Mouse (Mus musculus) cortical plate, adult 2 months (tissue): ENCODE data around the gene Ap5s1.

Experiments
- CTCF ChIP-seq: fragments of 200-500 bp; IDR thresholded peaks from 2 replicates; pipeline ENCODE4 v1.5.1; 2011; ENCODE audit warnings: mild to moderate bottlenecking, control low read depth, low read length; ENCODE audit not compliant: insufficient read depth; ENCODE audit errors: extremely low read depth
- POLR2A ChIP-seq: fragments of 200-500 bp; IDR thresholded peaks from 2 replicates; pipeline ENCODE4 v1.6.1; 2011; ENCODE audit warnings: mild to moderate bottlenecking, low read length, control low read depth; ENCODE audit not compliant: insufficient read depth; ENCODE audit errors: extremely low read depth

- TF ChIP-seq CTCF (no peak), POLR2A (no peak)
These were observed 35.3 kb upstream of the Ap5s1 start for GRCm38 (mm10) chr2:131171401-131172104.
